Mouse (Mus musculus): ENCODE data around the gene Sirt6.

The Sirt6 gene

GRCm38 (mm10) chr10:81626101-81626993 is 1.2 kb downstream of the Sirt6 start:
- no peak for DNase-seq (ENCODE audit: low spot score)

GRCm38 (mm10) chr10:81623441-81623840 is 4.2 kb downstream of the Sirt6 start:
- no peak for DNase-seq (ENCODE audit: low spot score)

DNA sequence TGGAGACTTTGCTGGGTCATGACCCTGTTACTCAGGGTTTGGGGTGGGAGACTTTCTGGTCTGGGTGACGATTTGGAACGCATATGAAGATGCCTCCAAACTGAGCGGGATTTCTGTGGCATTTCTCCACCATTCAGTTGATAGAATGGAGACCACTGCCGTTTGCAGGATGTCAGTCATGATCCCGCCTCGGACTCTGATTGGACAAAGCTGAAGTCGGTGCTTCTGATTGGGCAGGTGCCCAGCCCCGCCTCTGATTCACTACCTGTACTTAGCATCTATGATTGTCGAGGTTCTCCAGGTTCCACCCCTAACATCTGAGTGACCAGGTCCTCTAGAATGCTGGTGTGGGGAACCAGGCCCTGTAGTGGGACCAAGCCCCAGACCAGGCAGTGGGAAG is 6.8 kb downstream of the Sirt6 start:
- DNase-seq (ENCODE audit: low spot score), result no peak

DNA sequence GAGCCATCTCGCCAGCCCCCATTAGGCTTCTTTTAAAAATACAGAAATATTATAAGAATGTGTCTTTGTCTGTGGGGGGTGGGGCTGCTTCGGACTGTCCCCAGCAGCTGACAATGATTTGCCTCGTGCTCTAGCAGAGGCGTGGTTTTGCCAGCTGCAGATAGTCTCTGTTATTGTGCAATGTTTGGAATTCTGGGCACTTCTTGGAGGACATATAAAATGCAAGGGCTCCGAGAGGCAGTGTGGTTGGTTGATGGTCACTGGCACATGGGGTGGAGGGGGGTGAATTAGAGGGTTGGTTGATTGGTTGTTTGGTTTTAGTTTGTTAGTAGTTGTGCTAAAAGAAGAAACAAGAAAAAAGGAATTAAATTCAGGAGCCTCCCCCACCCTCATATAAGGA is 7.6 kb downstream of the Sirt6 start:
- DNase-seq (ENCODE audit: low spot score), result no peak

- DNase-seq (ENCODE audit: low spot score), result no peak
These were observed 12.1 kb downstream of the Sirt6 start for GRCm38 (mm10) chr10:81615486-81615885.

- DNase-seq (ENCODE audit: low spot score), result no peak
These were observed 14.8 kb downstream of the Sirt6 start for GRCm38 (mm10) chr10:81612779-81613178.

GRCm38 (mm10) chr10:81608308-81608707 is 19.3 kb downstream of the Sirt6 start:
- DNase-seq (ENCODE audit: low spot score), result no peak

GRCm38 (mm10) chr10:81605974-81606751 is 21.4 kb downstream of the Sirt6 start, which contains the start of gene BC025920:
TSS of gene BC025920 (plus strand) at chr10:81606270.
- peak; percentile 98 for DNase-seq (ENCODE audit: low spot score)

GRCm38 (mm10) chr10:81605666-81605973 is 22.0 kb downstream of the Sirt6 start:
- no peak for DNase-seq (ENCODE audit: low spot score)

DNA sequence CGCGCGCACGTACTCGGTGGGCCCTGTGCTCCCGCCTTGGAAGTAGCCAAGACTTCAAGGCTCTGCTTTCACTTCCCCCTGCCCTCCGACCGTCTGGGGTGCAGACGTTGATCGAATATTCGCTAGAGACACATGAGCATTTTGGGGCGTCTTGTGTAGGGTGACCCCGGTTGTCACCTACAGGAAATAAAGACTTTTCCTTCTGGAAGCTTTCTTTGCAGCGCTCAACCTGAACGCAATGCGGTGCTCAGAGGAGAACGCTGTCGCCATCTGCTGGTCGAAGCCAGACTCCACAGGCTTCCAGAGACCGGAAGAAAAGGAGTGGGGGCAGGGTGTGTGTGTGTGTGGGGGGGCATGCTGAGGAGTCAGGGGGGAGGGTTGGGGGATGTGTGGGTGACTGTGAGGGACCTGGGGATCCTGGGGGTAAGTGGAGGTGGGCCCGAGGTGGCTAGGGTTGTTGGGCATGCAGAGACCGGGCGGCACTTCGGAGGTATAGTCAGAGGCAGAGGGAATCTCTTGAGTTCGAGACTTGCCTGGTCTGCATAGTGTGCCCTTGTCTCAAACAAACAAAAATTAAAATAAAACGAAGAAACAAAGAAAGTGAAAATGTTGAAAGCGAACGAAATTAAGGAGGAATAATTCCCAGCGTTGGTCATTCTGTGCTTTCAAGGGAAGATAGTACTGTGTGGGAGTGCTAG is 22.5 kb downstream of the Sirt6 start:
- peak; percentile 90 for DNase-seq (ENCODE audit: low spot score)

DNA sequence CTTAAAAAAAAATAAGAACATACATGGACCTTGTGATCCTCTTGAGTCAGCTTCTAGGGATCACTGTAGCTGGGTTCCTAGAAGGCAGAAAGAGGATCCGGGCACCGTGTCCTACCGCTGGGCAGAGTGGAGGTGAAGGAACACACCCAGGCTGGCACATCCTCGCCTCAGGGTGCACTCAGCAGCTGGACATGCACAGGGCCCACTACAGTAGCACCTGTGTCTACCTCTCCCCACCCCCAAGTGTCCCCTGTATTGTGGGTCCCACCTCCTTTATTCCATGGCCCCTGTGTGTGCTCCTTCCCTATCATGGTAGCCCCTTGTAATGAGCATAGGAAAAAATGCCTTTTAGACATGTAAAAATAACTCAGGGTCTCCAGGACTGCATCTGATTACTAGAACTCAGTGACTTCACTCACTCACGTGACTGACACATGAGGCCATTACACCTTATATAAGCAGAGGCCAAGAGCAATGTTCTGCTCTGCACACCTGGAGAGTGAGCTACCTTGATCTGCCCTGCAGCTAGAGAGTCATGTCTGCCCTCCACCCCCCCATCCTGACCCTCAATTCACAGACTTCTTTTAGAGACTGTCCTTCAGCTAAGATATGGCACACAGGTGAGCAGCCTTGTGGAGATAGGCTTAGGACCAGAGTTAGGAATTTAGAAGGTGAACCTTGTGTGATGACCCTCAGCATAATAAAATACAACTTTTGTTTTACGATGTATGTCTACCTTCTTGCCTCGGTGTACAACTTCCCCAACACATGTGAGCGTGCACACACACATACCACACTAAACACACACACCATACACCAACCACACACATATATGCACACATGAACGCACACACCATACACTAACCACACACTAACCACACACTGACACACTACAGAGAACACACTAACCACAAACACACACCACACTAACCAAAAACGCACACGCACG is 23.3 kb downstream of the Sirt6 start:
- no peak for DNase-seq (ENCODE audit: low spot score)

- peak; percentile 50 for DNase-seq (ENCODE audit: low spot score)
These were observed 24.9 kb downstream of the Sirt6 start for GRCm38 (mm10) chr10:81602741-81603151.

- no peak for DNase-seq (ENCODE audit: low spot score)
These were observed 26.1 kb downstream of the Sirt6 start for GRCm38 (mm10) chr10:81601396-81601905.

DNA sequence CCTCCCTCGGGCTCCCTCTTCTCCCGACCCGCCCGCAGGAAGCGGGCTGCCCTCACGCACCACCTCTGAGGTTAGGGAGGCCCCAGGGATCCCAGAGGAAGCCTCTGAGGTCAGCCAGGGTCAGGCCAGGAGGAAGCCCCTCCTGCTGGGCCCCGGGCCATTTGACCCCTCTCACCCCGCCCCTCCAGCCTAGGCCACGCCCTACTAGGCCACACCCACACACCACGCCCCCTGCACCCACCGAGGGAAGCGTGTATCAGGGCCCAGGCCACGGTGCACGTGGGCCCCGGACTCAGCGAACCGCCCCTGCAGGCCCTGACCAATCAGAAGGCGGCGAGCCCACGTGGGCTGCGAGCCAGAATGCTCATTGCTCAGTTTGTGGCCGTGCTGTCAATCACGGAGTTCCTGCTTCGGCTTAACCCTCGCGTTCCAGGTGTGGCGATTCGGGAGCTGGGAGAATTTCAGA is 26.8 kb downstream of the Sirt6 start, which contains the start of gene Tle6:
Gene Tle6, minus strand, starts transcription at position 336 of the 466 bp plus-strand sequence.
- peak; percentile 96 for DNase-seq (ENCODE audit: low spot score)

- no peak for DNase-seq (ENCODE audit: low spot score)
These were observed 27.5 kb downstream of the Sirt6 start for GRCm38 (mm10) chr10:81600096-81600495.

DNA sequence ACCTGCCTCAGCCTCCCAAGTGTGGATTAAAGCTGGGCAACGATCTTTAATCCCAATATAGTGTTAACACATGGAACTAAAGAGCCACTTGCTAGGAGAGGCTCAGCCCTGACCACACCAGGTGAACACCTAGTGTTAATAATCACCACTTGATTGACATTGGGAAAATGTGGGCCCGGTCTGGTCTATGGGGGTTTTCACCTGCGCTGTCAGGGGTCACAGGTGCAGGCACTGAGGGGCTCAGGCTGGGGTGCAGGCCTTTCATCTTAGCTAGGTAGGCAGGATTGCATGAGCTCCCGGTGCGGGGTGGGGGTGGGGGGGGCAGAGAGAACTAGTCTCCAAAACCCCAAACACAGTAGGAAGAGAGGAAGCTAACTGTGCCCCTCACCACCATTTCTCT is 28.0 kb downstream of the Sirt6 start:
- no peak for DNase-seq (ENCODE audit: low spot score)

DNA sequence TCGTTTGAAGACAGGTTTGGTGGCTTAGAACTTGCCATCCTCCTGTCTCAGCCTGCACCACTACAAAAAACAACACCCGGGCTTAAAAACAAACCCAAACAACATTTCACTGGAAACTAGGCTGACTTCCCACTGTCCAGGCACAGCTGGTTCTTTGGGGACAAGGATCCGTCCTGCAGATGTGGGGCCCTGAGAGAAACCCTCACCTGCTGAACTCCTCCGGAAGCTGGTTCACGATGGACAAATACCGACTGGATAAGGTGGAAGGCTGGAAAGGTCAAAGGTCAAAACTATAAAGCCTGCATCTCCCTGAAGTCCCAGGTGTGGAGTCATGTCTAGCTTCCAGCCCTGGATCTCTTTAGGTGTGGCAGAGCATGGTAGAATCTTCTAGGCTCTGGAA is 28.7 kb downstream of the Sirt6 start:
- DNase-seq (ENCODE audit: low spot score), result no peak

- DNase-seq (ENCODE audit: low spot score), result no peak
These were observed 29.3 kb downstream of the Sirt6 start for GRCm38 (mm10) chr10:81598342-81598741.

DNA sequence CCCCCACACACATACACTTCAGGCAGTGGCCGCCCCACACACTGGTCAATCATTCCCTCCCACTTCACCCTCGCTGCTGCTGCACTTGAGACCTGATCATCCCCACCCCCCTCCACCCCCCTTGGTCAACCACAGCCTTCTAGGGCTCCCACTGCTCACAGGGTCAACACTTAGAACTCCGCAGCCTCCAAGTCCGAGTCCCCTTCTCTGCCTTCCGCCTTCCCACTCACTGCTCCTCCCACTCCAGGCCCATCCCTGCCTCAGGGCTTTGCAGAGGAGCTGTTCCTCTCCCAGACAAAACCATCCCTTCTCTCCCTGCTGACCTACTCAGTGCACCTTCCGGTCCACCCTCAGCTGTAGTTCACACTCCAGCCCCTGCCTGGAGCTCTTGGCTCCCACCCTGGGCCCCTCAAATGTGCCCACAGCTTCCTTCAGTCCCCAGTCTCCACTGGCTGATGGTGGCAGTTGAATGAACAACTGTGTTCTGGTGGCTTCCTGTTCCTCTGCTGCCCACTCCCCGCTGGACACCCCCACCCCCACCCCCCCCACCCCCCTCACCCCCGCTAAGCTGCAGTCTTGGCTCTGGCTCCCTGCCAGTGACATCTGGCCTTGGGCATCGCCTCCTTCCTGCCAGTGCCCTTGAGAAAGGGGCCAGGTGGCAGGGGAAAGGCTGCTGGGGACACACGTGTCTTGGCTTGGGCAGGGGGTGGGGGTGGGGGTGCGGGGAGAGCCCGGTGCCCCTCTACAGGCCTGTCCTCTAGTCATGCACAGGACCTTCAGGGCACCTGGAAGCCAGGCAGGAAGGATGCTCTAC is 30.3 kb downstream of the Sirt6 start:
- peak; percentile 64 for DNase-seq (ENCODE audit: low spot score)

DNA sequence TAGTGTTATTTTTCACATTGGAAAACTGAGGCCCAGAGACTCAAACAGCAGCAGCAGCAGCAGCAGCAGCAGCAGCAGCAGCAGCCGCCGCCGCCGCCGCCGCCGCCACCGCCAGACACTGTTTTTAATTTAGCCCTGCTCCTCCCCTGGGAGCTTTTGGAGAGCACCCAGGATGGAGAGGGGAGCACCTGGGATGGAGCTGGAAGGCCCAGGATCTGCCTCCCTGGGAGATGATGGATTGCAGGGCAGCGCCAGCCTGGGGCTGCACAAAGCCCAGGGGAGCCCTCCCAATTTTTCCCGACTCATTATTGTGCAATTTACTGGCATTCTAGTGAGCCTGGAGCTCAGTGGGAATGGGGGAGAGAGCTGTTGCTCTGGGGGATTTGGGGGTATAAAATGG is 31.0 kb downstream of the Sirt6 start:
- peak; percentile 28 for DNase-seq (ENCODE audit: low spot score)
